Mouse (Mus musculus) myocyte (in vitro differentiated cells): ENCODE data around the gene Cpa3.

Source experiments
- MYOD1 ChIP-seq, 3 experiments: IDR thresholded peaks; one replicate each; pipeline ENCODE4 v1.6.1; 2011; ENCODE audit warnings: control low read depth in 2 of 3, low read depth in 2 of 3, mild to moderate bottlenecking in 2 of 3, moderate library complexity in 1 of 3; ENCODE audit not compliant: insufficient read length in 2 of 3, control insufficient read depth in 1 of 3
- POLR2A ChIP-seq: IDR thresholded peaks from one replicate; pipeline ENCODE4 v1.6.1; 2011; ENCODE audit warnings: low read depth, mild to moderate bottlenecking, control low read depth, moderate library complexity; ENCODE audit not compliant: insufficient read length
- POLR2AphosphoS2 ChIP-seq: IDR thresholded peaks from one replicate; pipeline ENCODE4 v1.6.1; 2011; ENCODE audit warnings: low read depth, control low read depth; ENCODE audit not compliant: insufficient read length
- REST ChIP-seq: IDR thresholded peaks from one replicate; pipeline ENCODE4 v1.6.1; 2011; ENCODE audit warnings: mild to moderate bottlenecking, control low read depth, moderate library complexity; ENCODE audit not compliant: insufficient read depth, insufficient read length
- TCF12 ChIP-seq: IDR thresholded peaks from one replicate; pipeline ENCODE4 v1.6.1; 2011; ENCODE audit warnings: mild to moderate bottlenecking, control low read depth; ENCODE audit not compliant: poor library complexity, insufficient read depth, severe bottlenecking
- TCF3 ChIP-seq: IDR thresholded peaks from one replicate; pipeline ENCODE4 v1.6.1; 2011; ENCODE audit warnings: low read depth, control low read depth; ENCODE audit not compliant: insufficient read length
- USF1 ChIP-seq: IDR thresholded peaks from one replicate; pipeline ENCODE4 v1.6.1; 2011; ENCODE audit warnings: low read depth, mild to moderate bottlenecking, control low read depth, moderate library complexity

DNA sequence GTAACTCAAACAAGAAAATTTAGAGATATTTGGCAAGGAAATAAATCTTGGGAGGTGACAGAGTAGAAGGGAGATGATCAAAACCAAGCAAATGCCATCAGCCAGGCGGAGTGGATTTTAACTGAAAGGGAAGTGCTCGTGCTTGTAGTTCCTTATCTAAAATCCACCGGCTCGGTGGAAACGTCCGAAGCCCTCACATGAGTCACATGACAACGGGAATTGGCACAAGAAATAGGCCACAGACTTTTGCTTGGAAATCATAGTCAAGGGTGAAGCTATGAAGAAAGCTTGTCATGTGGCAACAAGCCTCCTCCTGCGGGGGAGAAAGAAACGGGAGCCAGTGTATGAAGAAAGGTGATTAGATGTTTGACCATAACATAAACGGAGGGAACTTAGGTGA lies 44.1 kb downstream of the Cpa3 start:
- TF ChIP-seq TCF12 (no peak), POLR2A (no peak), POLR2AphosphoS2 (no peak), TCF3 (no peak), MYOD1 (IDR thresholded peaks at IDR 0.05; ENCODE audit: control insufficient read depth in 1 of 3, insufficient read length in 2 of 3, low read depth in 2 of 3) (no peak), REST (no peak), USF1 (no peak)
